Mouse (Mus musculus) liver, embryonic 15.5 days (tissue): Measurements from ENCODE around the gene Fbxl18. TPM values are rescaled to one million over a fixed set of nuclear protein-coding genes. Genes with fewer than 3 reads are reported as not detected.

ENCODE experiments used
- ATAC-seq: fragments of 200-750 bp; cut with Nextera tagmentation; 2 replicates; pipeline ENCODE4 v1.8.0; 2017; ENCODE audit warnings: moderate number of reproducible peaks, mild to moderate bottlenecking, moderate library complexity; ENCODE audit not compliant: insufficient read depth
- H3K27ac ChIP-seq: fragments of 300-500 bp; sonication (generic); replicated peaks from 2 replicates; pipeline ENCODE4 v1.5.1; 2015; ENCODE audit warnings: mild to moderate bottlenecking, inconsistent platforms
- H3K27me3 ChIP-seq: fragments of 300-500 bp; sonication (generic); 2 replicates; pipeline ENCODE4 v1.6.1; 2015; ENCODE audit warnings: mild to moderate bottlenecking, inconsistent platforms
- H3K36me3 ChIP-seq: fragments of 300-500 bp; sonication (generic); replicated peaks from 2 replicates; pipeline ENCODE4 v1.6.1; 2015; ENCODE audit warnings: moderate library complexity, mild to moderate bottlenecking, inconsistent platforms
- H3K4me1 ChIP-seq: fragments of 300-500 bp; sonication (generic); replicated peaks from 2 replicates; pipeline ENCODE4 v1.6.1; 2015; ENCODE audit warnings: inconsistent platforms
- H3K4me2 ChIP-seq: fragments of 300-500 bp; sonication (generic); 2 replicates; pipeline ENCODE4 v1.6.1; 2015; ENCODE audit warnings: moderate library complexity, mild to moderate bottlenecking, inconsistent platforms
- H3K4me3 ChIP-seq: fragments of 300-500 bp; sonication (generic); replicated peaks from 2 replicates; pipeline ENCODE4 v1.5.1; 2015; ENCODE audit warnings: mild to moderate bottlenecking, inconsistent platforms
- H3K9ac ChIP-seq: fragments of 300-500 bp; sonication (generic); 2 replicates; pipeline ENCODE4 v1.6.1; 2015; ENCODE audit warnings: moderate library complexity, mild to moderate bottlenecking, inconsistent platforms
- H3K9me3 ChIP-seq: fragments of 300-500 bp; sonication (generic); replicated peaks from 2 replicates; pipeline ENCODE4 v1.6.1; 2016; ENCODE audit warnings: inconsistent platforms
- WGBS: fragments of 180-500 bp; shearing (Covaris S2); methylation state at CpG from one replicate; pipeline ENCODE4 v1.1.7; 2015; ENCODE audit warnings: mixed read lengths; ENCODE audit not compliant: insufficient replicate concordance; 5-methylcytosine and 5-hydroxymethylcytosine counted together
- polyA plus RNA-seq: library from polyadenylated mRNA; unstranded; fragments of >200 nt; fragmentation: Nextera tagmentation; extraction: Ambion mirVana; gene quantifications from 2 replicates; pipeline ENCODE4 v1.2.1, GENCODE M21; 2015

The Fbxl18 gene
- polyA plus RNA-seq, 1 experiment from 2014 or later = 3.3 TPM

DNA sequence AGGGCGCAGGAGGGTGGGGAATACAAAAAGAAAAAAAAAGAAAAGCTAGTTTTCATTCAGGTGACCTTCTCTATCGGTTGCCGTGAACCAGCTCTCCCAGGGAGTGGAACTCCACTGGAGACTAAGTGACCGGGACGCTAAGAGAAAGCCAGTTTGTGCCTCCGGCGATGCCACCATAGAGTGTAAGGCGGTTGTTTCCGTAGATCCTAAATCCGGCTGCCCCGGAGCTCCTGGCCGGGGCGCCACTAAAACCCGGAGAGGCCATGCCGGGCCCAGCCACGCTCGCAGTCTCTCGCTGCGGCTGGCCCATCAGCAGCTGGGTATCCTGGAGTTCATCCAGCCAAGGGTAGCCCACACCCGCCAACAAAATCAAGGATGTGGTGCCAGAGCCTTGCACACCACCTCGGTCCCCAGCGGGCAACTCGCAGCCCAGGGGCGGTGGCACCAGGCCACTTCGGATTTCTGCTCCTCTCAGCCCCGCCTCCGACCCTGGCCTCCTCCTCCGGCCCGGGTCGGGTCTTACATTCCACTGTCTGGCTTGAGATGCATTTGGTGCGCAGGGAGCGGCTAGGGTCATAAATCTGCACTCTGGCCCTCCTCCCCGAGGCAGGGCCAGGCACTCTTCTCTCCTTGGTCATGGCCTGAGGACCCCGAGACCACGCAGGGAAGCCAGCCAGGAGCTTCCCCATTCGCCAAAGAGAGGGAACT lies 73.8 kb downstream of the Fbxl18 start:
- Histone ChIP-seq H3K27me3 (peaks cover 98% of the 10 kb centered on the region), H3K4me3 (peak overlapping the region; percentile 63), H3K4me2 (peak overlapping the region; percentile 68), H3K27ac (peak overlapping the region; percentile 86), H3K9me3 (no peaks in the 10 kb centered on the region), H3K4me1 (peaks cover 34% of the 10 kb centered on the region), H3K9ac (peak overlapping the region; percentile 52), H3K36me3 (no peaks in the 10 kb centered on the region)
- peak; percentile 21; the same call in 1 of the 2 replicates for ATAC-seq
- under 1% methylated on average over 36 of the region's 36 CpGs for WGBS

DNA sequence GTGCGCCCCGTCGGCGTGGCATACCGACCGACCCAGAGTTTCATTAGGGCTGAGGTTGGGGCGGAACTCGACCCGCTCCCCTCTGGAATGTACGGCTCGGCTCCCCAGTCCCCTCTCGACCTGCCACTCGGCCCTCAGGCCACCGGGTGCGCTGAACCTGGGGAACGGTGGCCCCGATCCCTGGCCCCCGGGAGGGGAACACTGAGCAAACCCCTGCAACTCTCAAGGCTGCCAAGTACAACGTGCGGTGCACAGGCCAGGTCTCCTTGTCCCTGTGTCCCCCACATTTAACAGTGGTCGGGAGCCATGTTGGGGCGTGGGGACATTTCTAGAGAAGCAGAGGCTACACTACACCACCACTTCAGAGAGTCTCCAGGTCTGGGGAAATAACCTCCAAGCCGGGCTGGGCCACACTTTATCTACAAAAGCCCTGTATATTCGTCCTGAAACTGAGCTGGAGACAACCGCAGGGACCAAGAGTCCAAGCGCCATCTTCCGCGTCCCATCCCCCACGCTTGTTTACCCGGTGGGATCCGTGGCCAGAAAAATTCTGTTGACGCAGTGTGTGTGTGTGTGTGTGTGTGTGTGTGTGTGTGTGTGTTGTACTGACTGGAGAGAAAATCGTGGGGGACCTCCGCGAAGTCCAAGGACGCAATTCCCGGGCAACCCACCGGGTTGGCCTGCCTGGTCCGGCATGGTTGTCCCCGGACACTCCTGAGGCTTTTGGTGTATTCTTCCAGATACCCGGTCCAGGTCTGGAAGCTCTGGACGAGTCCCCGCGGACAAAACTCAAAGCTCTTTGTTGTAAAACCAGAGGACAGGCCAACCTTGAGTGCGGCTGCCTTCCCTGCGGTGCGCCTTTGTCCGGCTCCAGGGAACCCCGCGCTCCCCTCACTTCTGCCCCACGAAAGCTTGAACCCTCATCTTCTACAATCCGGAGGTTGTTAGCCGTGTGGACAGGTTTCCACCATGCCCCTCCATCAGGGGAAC lies 74.7 kb downstream of the Fbxl18 start:
- peak overlapping the region; percentile 52 for H3K9ac ChIP-seq
- H3K4me3 ChIP-seq = peak overlapping the region; percentile 63
- H3K36me3 ChIP-seq = no peaks in the 10 kb centered on the region
- peaks cover 100% of the 10 kb centered on the region for H3K27me3 ChIP-seq
- peak overlapping the region; percentile 86 for H3K27ac ChIP-seq
- no peak for ATAC-seq
- H3K4me1 ChIP-seq = peaks cover 40% of the 10 kb centered on the region
- no peaks in the 10 kb centered on the region for H3K9me3 ChIP-seq
- peak overlapping the region; percentile 68 for H3K4me2 ChIP-seq
- under 1% methylated on average over 53 of the region's 53 CpGs for WGBS

DNA sequence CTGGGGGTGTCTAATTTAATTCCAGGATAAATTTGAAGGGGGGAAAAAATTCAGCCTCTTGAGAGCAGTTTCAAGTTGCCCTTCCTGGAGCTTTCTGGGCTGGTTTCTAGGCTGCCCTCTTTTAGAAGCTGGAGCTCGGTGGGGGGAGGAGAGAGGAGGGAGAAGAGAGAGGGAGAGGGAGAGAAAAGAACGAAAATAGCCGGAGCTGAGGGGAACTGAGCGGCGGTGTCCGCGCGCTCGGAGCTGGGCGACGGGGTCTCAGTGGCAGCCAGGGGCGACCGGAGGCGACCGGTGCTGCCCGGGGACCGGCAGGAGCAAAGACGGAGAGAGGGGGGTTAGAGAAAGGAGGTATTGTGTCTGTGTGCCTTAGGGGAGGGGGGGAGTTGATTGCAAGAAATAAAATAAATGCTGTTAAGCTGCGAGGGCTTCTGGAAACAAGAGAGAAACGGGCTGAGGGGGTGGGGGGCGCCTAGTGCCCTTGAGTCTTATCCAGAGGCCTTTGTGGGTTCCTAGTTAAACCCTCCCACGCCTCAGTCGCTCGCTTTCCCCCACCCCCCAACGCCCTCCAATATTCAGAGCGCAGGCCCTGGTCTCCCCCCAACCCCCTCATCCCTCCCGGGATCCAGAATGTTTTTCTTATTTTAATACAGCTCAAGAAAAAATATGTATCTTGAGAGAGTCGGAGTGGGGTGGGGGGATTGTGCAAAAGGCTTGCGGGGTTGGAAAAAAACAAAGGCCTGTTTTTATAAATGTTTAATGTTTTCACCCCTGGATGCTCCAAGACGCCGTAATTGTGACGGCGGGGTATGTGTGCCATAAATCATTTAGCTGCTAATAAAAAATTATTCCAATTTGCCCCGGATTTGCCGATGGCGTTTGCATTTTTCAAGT lies 75.6 kb downstream of the Fbxl18 start:
- Histone ChIP-seq H3K36me3 (no peaks in the 10 kb centered on the region), H3K9ac (peak overlapping the region; percentile 50), H3K4me1 (peaks cover 40% of the 10 kb centered on the region), H3K27ac (peak overlapping the region; percentile 86), H3K4me3 (peak overlapping the region; percentile 63), H3K9me3 (no peaks in the 10 kb centered on the region), H3K4me2 (peak overlapping the region; percentile 68), H3K27me3 (peaks cover 100% of the 10 kb centered on the region)
- under 1% methylated on average over 34 of the region's 36 CpGs for WGBS
- no peak for ATAC-seq

DNA sequence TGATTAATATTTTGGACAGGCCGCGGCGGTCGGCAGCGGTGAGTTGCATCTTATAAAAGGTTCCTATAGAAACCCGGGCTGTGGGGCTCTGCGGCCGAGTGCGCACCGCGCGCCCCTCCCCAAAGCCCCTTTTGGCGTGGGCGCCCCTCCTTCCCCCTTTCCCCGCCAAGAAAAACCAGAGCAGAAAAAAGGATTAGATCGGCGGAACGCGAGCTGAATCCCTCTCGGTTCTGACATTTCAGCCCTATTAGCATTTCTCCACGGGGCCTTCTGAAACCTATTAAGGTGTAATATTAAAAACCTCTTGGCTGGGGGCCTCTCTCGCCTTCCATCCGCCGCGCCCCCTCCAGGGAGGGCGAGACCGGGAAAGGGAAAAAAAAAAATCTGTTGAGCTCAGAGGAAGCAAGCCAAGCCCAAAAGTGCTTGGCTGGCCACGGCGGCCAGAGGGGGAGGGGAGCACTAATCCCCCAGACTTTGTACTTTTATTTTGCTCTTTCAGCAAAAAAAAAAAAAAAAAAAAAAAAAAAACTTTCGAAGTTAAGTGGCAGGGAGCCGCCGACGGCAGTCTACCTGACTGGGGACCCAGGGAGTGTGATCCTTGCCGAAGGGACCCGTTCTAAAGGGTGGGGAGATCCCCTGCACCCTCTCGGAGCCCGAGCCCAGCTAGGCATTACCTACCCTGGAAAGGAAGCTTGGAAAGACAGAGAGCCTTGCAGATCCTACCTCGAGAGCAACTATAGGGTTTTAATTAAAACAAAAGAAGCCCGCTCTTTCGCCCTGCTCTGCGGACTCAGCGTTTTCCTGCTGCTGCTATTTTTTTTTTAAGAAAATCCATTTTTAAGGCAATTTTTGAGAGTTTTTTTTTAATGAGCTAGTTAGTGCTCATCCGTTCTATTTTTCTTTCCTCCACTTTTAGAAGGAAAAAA lies 76.5 kb downstream of the Fbxl18 start:
- H3K4me2 ChIP-seq = peak overlapping the region; percentile 68
- WGBS = under 1% methylated on average over 42 of the region's 43 CpGs
- peak overlapping the region; percentile 63 for H3K4me3 ChIP-seq
- no peaks in the 10 kb centered on the region for H3K36me3 ChIP-seq
- peaks cover 37% of the 10 kb centered on the region for H3K4me1 ChIP-seq
- ATAC-seq = no peak
- H3K27me3 ChIP-seq = peaks cover 100% of the 10 kb centered on the region
- H3K27ac ChIP-seq = peak overlapping the region; percentile 86
- peak overlapping the region; percentile 50 for H3K9ac ChIP-seq
- no peaks in the 10 kb centered on the region for H3K9me3 ChIP-seq

DNA sequence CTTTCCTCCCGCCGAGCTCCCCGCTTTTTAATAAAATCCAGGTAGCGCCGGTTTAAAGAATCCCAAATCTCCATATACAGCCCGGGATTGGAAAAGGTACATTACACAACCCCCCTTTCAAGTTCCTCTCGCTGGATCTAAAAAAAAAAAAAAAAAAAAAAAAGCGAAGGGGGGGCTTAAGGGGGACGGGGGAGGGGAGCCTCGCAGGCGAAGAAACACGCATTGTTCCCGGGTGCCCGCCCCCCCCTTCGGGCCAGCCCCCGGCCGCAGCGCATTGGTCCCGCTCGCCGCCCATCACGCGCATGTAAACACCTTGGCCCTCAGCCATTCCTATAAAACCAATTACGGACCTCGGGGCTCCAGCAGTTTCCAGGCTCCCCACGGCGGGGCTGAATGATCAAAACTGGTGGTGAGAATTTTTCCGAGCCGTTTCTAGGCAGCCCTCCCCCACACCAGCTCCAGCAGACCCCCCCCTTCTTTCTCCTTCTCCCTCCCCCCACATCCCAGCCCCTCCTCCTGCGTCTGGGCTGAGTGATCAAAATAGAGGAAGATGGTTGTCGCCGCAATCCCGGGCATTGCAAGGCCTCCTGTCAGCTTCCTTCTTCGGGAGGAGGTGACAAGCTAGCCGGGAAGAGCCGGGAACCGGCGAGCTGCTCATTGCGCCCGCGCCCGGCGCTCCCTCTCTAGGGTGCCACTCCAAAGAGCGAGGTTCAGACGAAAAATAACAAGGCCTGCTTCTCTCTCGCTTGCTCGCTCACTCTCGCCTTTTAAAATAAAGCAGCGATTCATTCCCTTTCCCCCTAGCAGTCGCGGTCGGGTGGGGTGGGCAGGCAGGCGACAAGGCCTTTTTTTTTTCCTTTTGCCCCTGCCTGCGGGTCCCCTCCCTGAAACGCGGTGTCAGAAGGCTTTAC lies 77.4 kb downstream of the Fbxl18 start, which contains the start of gene Tnrc18:
TSS of gene Tnrc18 (minus strand) at position 139 of the 911 bp plus-strand sequence.
- no peaks in the 10 kb centered on the region for H3K36me3 ChIP-seq
- H3K4me1 ChIP-seq = peaks cover 37% of the 10 kb centered on the region
- H3K9ac ChIP-seq = peak within 1 kb of the TSS; percentile 59
- peak within 1 kb of the TSS; percentile 91 for H3K27ac ChIP-seq
- H3K27me3 ChIP-seq = peaks cover 100% of the 10 kb centered on the region
- under 1% methylated on average over 56 of the region's 56 CpGs for WGBS
- H3K4me2 ChIP-seq = peak within 1 kb of the TSS; percentile 68
- peak; percentile 57 for ATAC-seq
- H3K9me3 ChIP-seq = no peaks in the 10 kb centered on the region
- H3K4me3 ChIP-seq = peak within 1 kb of the TSS; percentile 63

Other genes with a start within 250 kb of the Fbxl18 start
- 0.17 and 0.30 TPM in 2 replicates for gene Slc29a4, start 202.9 kb downstream of the Fbxl18 start, polyA plus RNA-seq
- gene Tnrc18, start 77.8 kb downstream of the Fbxl18 start, polyA plus RNA-seq = 3.4 and 3.7 TPM in 2 replicates
- gene Actb, start 11.3 kb upstream of the Fbxl18 start, polyA plus RNA-seq = 5,733 and 6,728 TPM in 2 replicates
- gene Fscn1, start 64.9 kb upstream of the Fbxl18 start, polyA plus RNA-seq = 23.0 and 23.4 TPM in 2 replicates
- 13.2 and 13.9 TPM in 2 replicates for gene Rnf216, start 217.6 kb upstream of the Fbxl18 start, polyA plus RNA-seq